23 mouse cellular contexts compared by ENCODE assay signal in the genomic region with DNA sequence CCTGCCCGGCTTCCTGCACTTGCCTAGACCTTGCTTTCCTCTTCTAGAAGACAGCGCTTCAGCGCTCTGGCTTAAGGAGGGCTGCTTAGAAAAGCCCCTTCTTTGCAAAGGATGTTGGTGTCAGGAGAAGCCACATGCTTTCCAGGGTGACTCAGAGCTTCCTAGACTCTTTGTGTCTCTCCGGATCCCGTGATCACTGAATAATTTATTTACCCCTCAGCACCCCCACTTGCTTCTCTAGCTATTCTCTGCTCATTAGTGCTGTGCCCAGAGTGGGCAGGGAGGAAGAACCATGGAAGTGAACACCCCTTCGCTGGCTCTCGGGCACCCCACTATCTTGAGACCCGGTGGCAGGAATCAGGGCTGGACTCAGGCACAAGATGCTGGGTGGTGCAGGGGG. TPM values are rescaled to one million over a fixed set of nuclear protein-coding genes. Genes with fewer than 3 reads are reported as not detected.
DNase-seq lines count a peak whose midpoint lies in the region; ATAC-seq and TF ChIP-seq lines count a peak whose summit lies in the region.
"Had no signal": no experiment of that assay in that cellular context is flagged by ENCODE, and none has a peak within 500 bp of the region (broad histone marks: within the 10 kb centered on the region; RNA-seq: fewer than 3 reads in every experiment).

No protein-coding gene starts in this region.

- no peak overlapping the region for H3K9ac ChIP-seq in forebrain, embryonic 14.5 days (ENCODE audit: low read length)
- H3K9ac ChIP-seq in forebrain, embryonic 12.5 days: no peak overlapping the region
- H3K9ac ChIP-seq in midbrain, postnatal 0 days (replicated peaks; ENCODE audit: low read length, poor library complexity, severe bottlenecking): no peak overlapping the region
- no peak overlapping the region for H3K9ac ChIP-seq in forebrain, postnatal 0 days
- H3K9ac ChIP-seq: embryonic facial prominence, embryonic 12.5 days; liver, embryonic 15.5 days had no signal

- peak; percentile 38 for DNase-seq in forebrain, embryonic 14.5 days (ENCODE audit: low spot score)
- no peak for DNase-seq in midbrain, embryonic 10.5 days (ENCODE audit: low spot score)
- no peak for DNase-seq in midbrain, postnatal 0 days (ENCODE audit: low spot score)
- DNase-seq in forebrain, postnatal 0 days: no peak
- DNase-seq in lung, adult 2 months: no peak
- DNase-seq in ovary, postnatal 36 days (ENCODE audit: low spot score): no peak
- DNase-seq: adrenal gland, adult 2 months; cerebellum, postnatal 10 days; kidney, adult 18-20 months; lung, postnatal 10 days; right cerebral cortex, adult 18-20 months; thymus, postnatal 14 days had no signal

- TF ChIP-seq CTCF in midbrain, postnatal 0 days (IDR thresholded peaks at IDR 0.05): no peak
- no peak for TF ChIP-seq CTCF in forebrain, postnatal 0 days (IDR thresholded peaks at IDR 0.05; ENCODE audit: low read depth)
- no peak for TF ChIP-seq CTCF in lung, adult 2 months (IDR thresholded peaks at IDR 0.05; ENCODE audit: insufficient read depth, low read length)

- no peaks in the 10 kb centered on the region for H3K27me3 ChIP-seq in forebrain, embryonic 14.5 days (replicated peaks; ENCODE audit: control insufficient read depth, insufficient read depth, low read length)
- H3K27me3 ChIP-seq in forebrain, embryonic 12.5 days: no peaks in the 10 kb centered on the region
- no peaks in the 10 kb centered on the region for H3K27me3 ChIP-seq in midbrain, embryonic 10.5 days (ENCODE audit: low read depth, poor library complexity, severe bottlenecking)
- H3K27me3 ChIP-seq in midbrain, postnatal 0 days (ENCODE audit: insufficient read depth, low read length): no peaks in the 10 kb centered on the region
- no peaks in the 10 kb centered on the region for H3K27me3 ChIP-seq in forebrain, postnatal 0 days (ENCODE audit: insufficient read depth, low read length)
- H3K27me3 ChIP-seq: embryonic facial prominence, embryonic 12.5 days had no signal

- no peak overlapping the region for H3K4me2 ChIP-seq in forebrain, embryonic 14.5 days (ENCODE audit: low read length)
- H3K4me2 ChIP-seq in forebrain, embryonic 12.5 days: no peak overlapping the region
- H3K4me2 ChIP-seq in midbrain, postnatal 0 days (ENCODE audit: low read depth, low read length, poor library complexity, severe bottlenecking): no peak overlapping the region
- no peak overlapping the region for H3K4me2 ChIP-seq in forebrain, postnatal 0 days (ENCODE audit: low read depth)
- H3K4me2 ChIP-seq: embryonic facial prominence, embryonic 12.5 days; liver, embryonic 15.5 days had no signal

- no peaks in the 10 kb centered on the region for H3K36me3 ChIP-seq in forebrain, embryonic 14.5 days (ENCODE audit: control insufficient read depth, insufficient read depth, low read length)
- H3K36me3 ChIP-seq in forebrain, embryonic 12.5 days (replicated peaks): no peaks in the 10 kb centered on the region
- no peaks in the 10 kb centered on the region for H3K36me3 ChIP-seq in midbrain, embryonic 10.5 days
- no peaks in the 10 kb centered on the region for H3K36me3 ChIP-seq in midbrain, postnatal 0 days (ENCODE audit: insufficient read depth, low read length)
- H3K36me3 ChIP-seq in forebrain, postnatal 0 days (ENCODE audit: insufficient read depth): no peaks in the 10 kb centered on the region
- H3K36me3 ChIP-seq: embryonic facial prominence, embryonic 12.5 days; hindbrain, embryonic 10.5 days; liver, embryonic 15.5 days had no signal

- WGBS in forebrain, embryonic 14.5 days: 57% methylated on average over 8 of the region's 8 CpGs
- 60% methylated on average over 8 of the region's 8 CpGs for WGBS in forebrain, embryonic 12.5 days
- 79% methylated on average over 8 of the region's 8 CpGs for WGBS in midbrain, embryonic 10.5 days
- WGBS in midbrain, postnatal 0 days: 49% methylated on average over 8 of the region's 8 CpGs
- WGBS in forebrain, postnatal 0 days: 47% methylated on average over 8 of the region's 8 CpGs
- WGBS in lung, adult 2 months: 55% methylated on average over 8 of the region's 8 CpGs

- TF ChIP-seq POLR2A in lung, adult 2 months (IDR thresholded peaks at IDR 0.05; ENCODE audit: borderline replicate concordance, extremely low read depth, low read depth, low read length): no peak

- H3K9me3 ChIP-seq in forebrain, embryonic 14.5 days (replicated peaks; ENCODE audit: control insufficient read depth, low read length): no peaks in the 10 kb centered on the region
- H3K9me3 ChIP-seq in forebrain, embryonic 12.5 days: no peaks in the 10 kb centered on the region
- no peaks in the 10 kb centered on the region for H3K9me3 ChIP-seq in midbrain, embryonic 10.5 days (replicated peaks)
- no peaks in the 10 kb centered on the region for H3K9me3 ChIP-seq in midbrain, postnatal 0 days (ENCODE audit: low read length)
- H3K9me3 ChIP-seq in forebrain, postnatal 0 days (ENCODE audit: low read length): no peaks in the 10 kb centered on the region
- H3K9me3 ChIP-seq: embryonic facial prominence, embryonic 12.5 days; hindbrain, embryonic 10.5 days; liver, embryonic 15.5 days had no signal

- no peak overlapping the region for H3K4me3 ChIP-seq in forebrain, embryonic 14.5 days (ENCODE audit: low read depth, low read length)
- no peak overlapping the region for H3K4me3 ChIP-seq in forebrain, embryonic 12.5 days (replicated peaks)
- H3K4me3 ChIP-seq in midbrain, embryonic 10.5 days: no peak overlapping the region
- H3K4me3 ChIP-seq in midbrain, postnatal 0 days (ENCODE audit: low read depth, low read length): no peak overlapping the region
- H3K4me3 ChIP-seq in forebrain, postnatal 0 days (ENCODE audit: low read depth, low read length): no peak overlapping the region
- H3K4me3 ChIP-seq in lung, adult 2 months (replicated peaks; ENCODE audit: extremely low read depth, low read depth, low read length): no peak overlapping the region
- H3K4me3 ChIP-seq: embryonic facial prominence, embryonic 12.5 days; erythroblast, embryonic 14.5 days; hindbrain, embryonic 10.5 days; liver, embryonic 15.5 days had no signal

- H3K4me1 ChIP-seq in forebrain, embryonic 14.5 days (ENCODE audit: control insufficient read depth, insufficient read depth, low read length): no peaks in the 10 kb centered on the region
- peaks cover 8% of the 10 kb centered on the region for H3K4me1 ChIP-seq in forebrain, embryonic 12.5 days
- 0 out of 2 replicates have a peak, but pooled peaks cover 7% of the 10 kb centered on the region for H3K4me1 ChIP-seq in midbrain, embryonic 10.5 days
- no peaks in the 10 kb centered on the region; the same call in 1 of the 2 replicates for H3K4me1 ChIP-seq in midbrain, postnatal 0 days (ENCODE audit: insufficient read depth, low read length)
- peaks cover 7% of the 10 kb centered on the region; the same call in 1 of the 2 replicates for H3K4me1 ChIP-seq in forebrain, postnatal 0 days (ENCODE audit: insufficient read depth)
- H3K4me1 ChIP-seq in lung, adult 2 months (ENCODE audit: control insufficient read depth, insufficient read depth, low read length): no peaks in the 10 kb centered on the region
- H3K4me1 ChIP-seq: embryonic facial prominence, embryonic 12.5 days had no signal

- H3K27ac ChIP-seq in forebrain, embryonic 14.5 days (ENCODE audit: low read depth, low read length): no peak overlapping the region
- H3K27ac ChIP-seq in forebrain, embryonic 12.5 days: no peak overlapping the region
- 0 out of 2 replicates have a peak overlapping the region, but pooled peaks have one; percentile 13 for H3K27ac ChIP-seq in midbrain, embryonic 10.5 days (replicated peaks)
- H3K27ac ChIP-seq in midbrain, postnatal 0 days (ENCODE audit: low read depth, low read length): no peak overlapping the region
- no peak overlapping the region for H3K27ac ChIP-seq in forebrain, postnatal 0 days (ENCODE audit: low read depth, low read length)
- H3K27ac ChIP-seq: embryonic facial prominence, embryonic 12.5 days; hindbrain, embryonic 10.5 days; kidney, postnatal 0 days; liver, embryonic 15.5 days had no signal

- ATAC-seq in forebrain, embryonic 14.5 days: 0 out of 2 replicates have a peak, but pooled peaks have one; percentile 24
- no peak for ATAC-seq in forebrain, embryonic 12.5 days (ENCODE audit: low FRiP score)
- ATAC-seq in midbrain, postnatal 0 days (ENCODE audit: low FRiP score): no peak
- peak; percentile 64 for ATAC-seq in forebrain, postnatal 0 days

RNA-seq across cellular contexts. Expression of gene Cnih3, which starts 24.0 kb away (rescaled TPM):
- 17.0 and 27.9 TPM in 2 replicates for polyA plus RNA-seq in forebrain, embryonic 14.5 days (2014; fragmentation: Nextera tagmentation; extraction: Ambion mirVana)
- 4.1 and 4.3 TPM in 2 replicates for polyA plus RNA-seq in forebrain, embryonic 12.5 days (2016; fragmentation: Nextera tagmentation; extraction: Ambion mirVana)
- 0.60 and 1.1 TPM in 2 replicates for polyA plus RNA-seq in midbrain, embryonic 10.5 days (2016; fragmentation: Nextera tagmentation; extraction: Ambion mirVana)
- 35.7 and 40.1 TPM in 2 replicates for total RNA-seq in midbrain, postnatal 0 days (2014; rRNA removed)
- 18.8 and 22.5 TPM in 2 replicates for polyA plus RNA-seq in midbrain, postnatal 0 days (2015; fragmentation: Nextera tagmentation; extraction: Ambion mirVana)
- total RNA-seq in forebrain, postnatal 0 days (2014; rRNA removed): 62.4 and 80.8 TPM in 2 replicates
- polyA plus RNA-seq in forebrain, postnatal 0 days (2015; fragmentation: Nextera tagmentation; extraction: Ambion mirVana): 31.1 and 49.3 TPM in 2 replicates
- polyA plus RNA-seq in lung, adult 2 months (2012; rRNA removed): 0.25 TPM in 1 of 2 replicates, not detected in the other
- total RNA-seq: adrenal gland, adult 2 months; CH12.LX; megakaryocyte progenitor cell, adult 5-6 weeks; MEL; neutrophil, adult 5-6 weeks had no signal
- polyA plus RNA-seq: adrenal gland, adult 2 months; erythroblast, embryonic 14.5 days; heart, embryonic 16.5 days had no signal

Comparison
In these comparisons a context has a peak if more than half of its experiments do, and no peak if none do; other contexts are left out.
1. ATAC-seq: peak in forebrain, embryonic 14.5 days (single experiment) and forebrain, postnatal 0 days (single experiment); none in forebrain, embryonic 12.5 days (single experiment) and midbrain, postnatal 0 days (single experiment).